Mouse (Mus musculus): Measurements from ENCODE around the gene Olfr419. TPM values are rescaled to one million over a fixed set of nuclear protein-coding genes. Genes with fewer than 3 reads are reported as not detected.

The Olfr419 gene
- not detected in 2 replicates for polyA plus RNA-seq (2015; fragmentation: Nextera tagmentation; extraction: Ambion mirVana)

DNA sequence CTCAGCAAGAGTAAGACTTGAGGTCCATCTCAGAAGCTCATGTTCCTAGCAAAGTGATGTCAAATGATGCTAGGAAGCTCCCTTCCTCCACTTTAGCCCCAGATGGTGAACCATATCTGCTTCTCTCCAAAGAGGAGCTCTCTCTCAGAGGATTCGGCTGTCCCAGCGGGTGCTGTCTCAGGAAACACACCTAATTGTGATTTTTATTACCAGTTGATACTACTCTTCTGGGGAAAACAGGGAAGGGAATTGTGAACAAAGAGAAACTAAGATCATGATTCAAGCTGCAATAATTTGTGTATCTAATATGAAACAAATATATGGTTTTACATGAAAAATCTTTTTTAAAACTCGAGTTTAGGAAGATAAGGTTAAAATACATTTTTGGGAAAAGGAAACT is at the start of gene Olfr419:
Olfr419 (minus strand) TSS at position 101 of the 400 bp plus-strand sequence.
- Histone ChIP-seq H3K36me3 (no peaks in the 10 kb centered on the region), H3K9ac (no peak within 1 kb of the TSS), H3K4me1 (no peaks in the 10 kb centered on the region), H3K27me3 (no peaks in the 10 kb centered on the region), H3K9me3 (replicated peaks) (no peaks in the 10 kb centered on the region), H3K4me3 (replicated peaks) (no peak within 1 kb of the TSS), H3K27ac (no peak within 1 kb of the TSS), H3K4me2 (no peak within 1 kb of the TSS)
- 72% methylated on average over 3 of the region's 3 CpGs for WGBS
- no peak for ATAC-seq (replicated peaks; ENCODE audit: low FRiP score)

DNA sequence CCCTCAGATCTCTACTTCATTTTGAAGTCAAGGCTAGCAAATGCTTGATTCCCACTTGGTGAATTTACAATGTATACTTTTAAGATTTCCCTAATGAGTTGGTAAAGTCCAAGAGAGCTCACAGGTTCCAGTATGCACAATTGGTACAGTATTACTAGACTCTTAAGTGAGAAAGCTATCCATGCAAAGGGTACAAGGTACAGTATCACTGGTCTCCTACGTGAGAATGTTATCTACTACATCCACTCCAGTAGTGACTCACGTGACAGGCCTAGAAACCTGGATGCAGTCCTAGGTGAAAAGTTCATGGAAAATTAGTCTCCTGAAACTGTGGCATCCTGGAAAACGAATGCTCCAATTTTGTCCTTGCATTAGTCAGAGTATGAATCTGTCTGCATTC is 18.8 kb upstream of the Olfr419 start:
- Histone ChIP-seq H3K4me3 (replicated peaks) (no peak overlapping the region), H3K36me3 (no peaks in the 10 kb centered on the region), H3K27ac (no peak overlapping the region), H3K9ac (no peak overlapping the region), H3K4me2 (no peak overlapping the region), H3K27me3 (no peaks in the 10 kb centered on the region), H3K4me1 (no peaks in the 10 kb centered on the region), H3K9me3 (replicated peaks) (no peaks in the 10 kb centered on the region)
- ATAC-seq (replicated peaks; ENCODE audit: low FRiP score), result no peak
- 82% methylated on average over 3 of the region's 3 CpGs for WGBS

DNA sequence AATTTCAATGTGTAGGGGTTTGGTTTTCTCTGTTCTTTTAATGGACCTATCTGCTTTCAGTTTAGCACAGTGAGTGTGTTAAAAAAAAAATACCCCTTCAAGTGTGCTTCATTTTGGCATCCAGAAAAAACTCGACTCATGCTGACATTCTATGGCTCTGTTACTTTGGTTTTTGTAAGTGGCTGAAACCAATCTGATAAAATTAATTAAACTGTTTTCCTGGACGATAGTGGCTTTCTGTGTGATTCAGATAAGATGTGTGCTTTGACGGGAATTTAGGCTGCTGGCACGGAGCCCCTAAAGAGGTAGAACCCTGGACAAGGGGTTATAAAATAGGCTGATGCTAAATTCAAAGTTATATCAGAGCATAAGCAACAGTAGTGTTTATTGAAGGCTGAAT is 17.3 kb upstream of the Olfr419 start:
- Histone ChIP-seq H3K4me2 (no peak overlapping the region), H3K4me1 (no peaks in the 10 kb centered on the region), H3K9ac (no peak overlapping the region), H3K27ac (no peak overlapping the region), H3K9me3 (replicated peaks) (no peaks in the 10 kb centered on the region), H3K4me3 (replicated peaks) (no peak overlapping the region), H3K27me3 (no peaks in the 10 kb centered on the region), H3K36me3 (no peaks in the 10 kb centered on the region)
- 61% methylated on average over 4 of the region's 4 CpGs for WGBS
- ATAC-seq (replicated peaks; ENCODE audit: low FRiP score), result no peak

DNA sequence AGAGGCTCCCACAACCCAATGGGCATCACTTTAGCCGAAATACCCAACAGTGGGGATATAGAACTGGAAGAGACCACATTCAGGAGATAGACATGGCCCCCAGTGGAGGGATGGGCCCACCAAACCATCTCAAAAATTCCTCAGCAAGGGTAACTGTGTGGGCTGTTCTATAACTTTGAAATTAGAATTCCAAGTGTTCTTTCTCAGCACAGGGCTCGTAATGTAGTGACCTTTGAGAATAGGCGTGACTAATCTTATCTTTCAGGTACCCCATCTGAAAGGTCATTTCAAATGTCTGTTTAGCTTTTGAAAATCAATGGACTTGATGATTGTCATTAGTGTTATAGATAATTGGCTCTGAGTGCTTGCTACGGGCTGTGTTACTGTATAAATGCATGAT is 16.0 kb upstream of the Olfr419 start:
- Histone ChIP-seq H3K36me3 (no peaks in the 10 kb centered on the region), H3K9ac (no peak overlapping the region), H3K4me1 (no peaks in the 10 kb centered on the region), H3K27me3 (no peaks in the 10 kb centered on the region), H3K9me3 (replicated peaks) (no peaks in the 10 kb centered on the region), H3K4me2 (no peak overlapping the region), H3K4me3 (replicated peaks) (no peak overlapping the region), H3K27ac (no peak overlapping the region)
- 86% methylated on average over 4 of the region's 4 CpGs for WGBS
- no peak for ATAC-seq (replicated peaks; ENCODE audit: low FRiP score)

DNA sequence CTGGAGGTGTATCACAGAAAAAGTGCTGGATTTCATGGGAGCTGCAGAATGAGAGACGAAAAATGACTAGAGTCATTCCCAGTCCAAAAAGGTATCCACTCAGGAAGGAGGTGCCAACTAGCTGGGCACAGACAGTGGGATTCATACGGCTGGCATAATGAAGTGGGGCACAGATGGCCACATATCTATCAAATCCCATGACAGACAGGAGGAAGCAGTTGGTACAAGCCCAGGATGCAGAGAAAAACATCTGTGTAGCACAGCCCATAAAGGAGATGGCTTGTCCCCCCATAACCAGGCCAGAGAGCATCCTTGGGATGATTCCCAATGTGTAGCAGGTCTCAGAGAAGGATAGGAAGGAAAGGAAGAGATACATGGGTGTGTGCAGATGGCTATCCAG is 1.5 kb downstream of the Olfr419 start:
- Histone ChIP-seq H3K4me1 (no peaks in the 10 kb centered on the region), H3K9me3 (replicated peaks) (no peaks in the 10 kb centered on the region), H3K27ac (no peak overlapping the region), H3K27me3 (no peaks in the 10 kb centered on the region), H3K4me3 (replicated peaks) (no peak overlapping the region), H3K4me2 (no peak overlapping the region), H3K9ac (no peak overlapping the region), H3K36me3 (no peaks in the 10 kb centered on the region)
- no peak for ATAC-seq (replicated peaks; ENCODE audit: low FRiP score)
- WGBS, result 75% methylated on average over 2 of the region's 2 CpGs

DNA sequence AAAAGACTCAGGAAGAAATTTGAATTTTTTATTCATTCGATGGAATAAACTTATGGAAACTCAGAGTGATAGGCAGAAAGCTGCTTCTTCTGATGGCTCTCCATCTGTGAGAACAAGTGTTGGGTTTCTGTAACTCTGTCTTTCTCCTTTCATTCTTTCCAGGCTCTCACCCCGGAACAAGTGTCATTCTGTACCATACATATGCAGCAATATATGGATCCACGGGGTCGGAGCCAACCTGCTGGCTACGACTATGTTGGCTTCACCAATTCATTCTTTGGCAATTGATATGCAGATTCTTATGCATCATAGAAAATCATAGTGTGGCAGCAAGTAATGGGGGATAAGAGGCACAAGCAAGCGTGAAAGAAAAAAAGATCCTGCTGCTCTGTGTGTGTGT is 4.7 kb downstream of the Olfr419 start:
- Histone ChIP-seq H3K4me1 (no peaks in the 10 kb centered on the region), H3K4me3 (replicated peaks) (no peak overlapping the region), H3K27me3 (no peaks in the 10 kb centered on the region), H3K36me3 (no peaks in the 10 kb centered on the region), H3K27ac (no peak overlapping the region), H3K9ac (no peak overlapping the region), H3K9me3 (replicated peaks) (no peaks in the 10 kb centered on the region), H3K4me2 (no peak overlapping the region)
- no peak for ATAC-seq (replicated peaks; ENCODE audit: low FRiP score)
- 90% methylated on average over 6 of the region's 6 CpGs for WGBS

DNA sequence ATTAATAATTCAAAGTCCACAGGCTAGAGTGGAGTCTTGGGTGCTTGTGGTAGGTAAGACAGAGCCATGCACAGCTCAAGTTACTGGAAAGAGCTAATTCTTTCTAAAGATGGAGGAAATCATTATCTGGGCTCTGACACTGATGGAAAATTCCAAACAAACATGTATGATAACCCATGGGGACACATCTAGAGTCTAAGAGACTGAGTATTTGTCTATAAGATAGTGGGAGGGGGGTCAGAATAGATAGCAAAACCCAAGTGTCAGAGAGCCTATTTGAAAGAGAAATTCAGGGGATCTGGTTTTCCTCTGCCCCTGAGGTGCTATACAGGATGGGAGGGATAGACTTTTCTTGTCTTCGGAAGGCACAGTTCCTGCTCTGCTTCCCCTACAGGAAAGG is 5.8 kb downstream of the Olfr419 start:
- Histone ChIP-seq H3K4me1 (no peaks in the 10 kb centered on the region), H3K9ac (no peak overlapping the region), H3K4me2 (no peak overlapping the region), H3K9me3 (replicated peaks) (no peaks in the 10 kb centered on the region), H3K36me3 (no peaks in the 10 kb centered on the region), H3K27ac (no peak overlapping the region), H3K27me3 (no peaks in the 10 kb centered on the region), H3K4me3 (replicated peaks) (no peak overlapping the region)
- WGBS, result 89% methylated on average over 1 of the region's 1 CpGs
- no peak for ATAC-seq (replicated peaks; ENCODE audit: low FRiP score)

DNA sequence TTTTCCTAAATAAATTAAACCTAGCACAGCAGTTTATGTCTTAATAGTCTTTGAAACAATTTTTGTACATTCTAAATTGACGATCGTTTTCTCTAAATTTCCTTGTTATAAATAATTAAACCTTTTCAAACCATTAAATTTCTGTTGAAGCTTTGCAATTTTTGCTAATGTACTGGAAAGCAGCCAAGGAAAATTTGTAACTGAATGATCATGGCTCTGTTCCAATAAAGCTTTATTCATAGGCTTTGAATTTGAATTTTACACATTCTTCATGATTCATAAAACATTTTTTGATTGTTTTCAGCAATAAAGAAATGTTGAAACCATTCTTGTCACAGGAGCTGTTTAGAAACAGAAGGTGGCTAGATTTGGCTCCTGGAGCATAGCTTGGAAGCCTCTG is 7.2 kb downstream of the Olfr419 start:
- 86% methylated on average over 2 of the region's 2 CpGs for whole genome bisulfite sequencing
- no peak overlapping the region for H3K27ac ChIP-seq
- H3K4me2 ChIP-seq, result no peak overlapping the region

DNA sequence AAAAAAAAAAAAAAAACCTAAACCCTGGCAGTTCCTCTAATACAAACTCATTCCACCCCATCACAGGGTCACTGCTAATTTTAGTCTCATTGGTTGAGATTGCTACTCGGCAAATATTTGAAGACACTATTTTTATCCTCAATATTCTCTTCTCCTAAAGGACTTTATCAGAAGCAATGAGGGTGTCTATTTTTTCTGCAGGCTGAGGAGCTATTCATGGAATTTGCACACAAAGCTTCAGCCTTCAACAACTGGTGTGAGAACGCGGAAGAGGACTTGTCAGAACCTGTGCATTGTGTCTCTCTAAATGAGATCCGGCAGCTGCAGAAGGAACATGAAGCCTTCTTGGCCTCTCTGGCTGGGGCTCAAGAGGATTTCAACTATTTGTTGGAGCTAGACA is 11.9 kb downstream of the Olfr419 start:
- ATAC-seq (replicated peaks; ENCODE audit: low FRiP score), result no peak
- no peaks in the 10 kb centered on the region for H3K36me3 ChIP-seq
- WGBS, result 92% methylated on average over 4 of the region's 4 CpGs
- H3K4me2 ChIP-seq, result no peak overlapping the region
- H3K27ac ChIP-seq, result no peak overlapping the region
- H3K4me3 ChIP-seq (replicated peaks), result no peak overlapping the region
- H3K4me1 ChIP-seq, result no peaks in the 10 kb centered on the region
- H3K9me3 ChIP-seq (replicated peaks), result no peaks in the 10 kb centered on the region
- H3K27me3 ChIP-seq, result no peaks in the 10 kb centered on the region
- H3K9ac ChIP-seq, result no peak overlapping the region

More for the DNA sequence above, 7.2 kb downstream of the Olfr419 start:
- Histone ChIP-seq H3K9ac (no peak overlapping the region), H3K36me3 (no peaks in the 10 kb centered on the region), H3K4me3 (replicated peaks) (no peak overlapping the region), H3K27me3 (no peaks in the 10 kb centered on the region), H3K9me3 (replicated peaks) (no peaks in the 10 kb centered on the region), H3K4me1 (no peaks in the 10 kb centered on the region)
- no peak for ATAC-seq (replicated peaks; ENCODE audit: low FRiP score)

DNA sequence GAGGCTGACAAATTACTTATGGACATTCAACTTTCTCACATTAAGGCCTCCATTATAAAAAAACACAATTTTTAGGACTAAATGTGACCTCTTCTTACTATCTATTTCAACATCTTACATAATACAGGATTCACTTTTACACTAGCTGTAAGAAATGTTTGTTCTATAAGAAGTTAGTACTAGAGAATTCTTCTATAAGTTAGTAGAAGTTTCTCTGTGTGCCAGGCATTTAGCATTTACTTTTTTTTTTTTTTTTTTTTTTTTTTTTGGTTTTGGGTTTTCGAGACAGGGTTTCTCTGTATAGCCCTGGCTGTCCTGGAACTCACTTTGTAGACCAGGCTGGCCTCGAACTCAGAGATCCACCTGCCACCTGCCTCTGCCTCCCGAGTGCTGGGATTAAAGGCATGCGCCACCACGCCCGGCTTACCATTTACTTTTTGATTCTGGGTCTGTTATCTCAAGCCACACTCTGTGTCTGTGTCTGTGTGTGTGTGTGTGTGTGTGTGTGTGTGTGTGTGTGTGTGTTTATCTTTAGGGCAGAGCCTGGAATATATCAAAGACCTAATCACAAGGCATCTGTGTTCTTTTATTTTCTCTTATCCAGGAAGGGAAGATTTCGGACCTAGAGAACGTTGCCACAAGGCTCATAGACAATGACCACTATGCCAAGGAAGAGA is 35.2 kb downstream of the Olfr419 start:
- no peaks in the 10 kb centered on the region for H3K27me3 ChIP-seq
- H3K4me3 ChIP-seq (replicated peaks), result no peak overlapping the region
- ATAC-seq (replicated peaks; ENCODE audit: low FRiP score), result no peak
- no peak overlapping the region for H3K9ac ChIP-seq
- no peak overlapping the region for H3K27ac ChIP-seq
- H3K4me1 ChIP-seq, result no peaks in the 10 kb centered on the region
- no peaks in the 10 kb centered on the region for H3K36me3 ChIP-seq
- H3K4me2 ChIP-seq, result no peak overlapping the region
- WGBS, result 83% methylated on average over 8 of the region's 8 CpGs
- H3K9me3 ChIP-seq (replicated peaks), result no peaks in the 10 kb centered on the region

DNA sequence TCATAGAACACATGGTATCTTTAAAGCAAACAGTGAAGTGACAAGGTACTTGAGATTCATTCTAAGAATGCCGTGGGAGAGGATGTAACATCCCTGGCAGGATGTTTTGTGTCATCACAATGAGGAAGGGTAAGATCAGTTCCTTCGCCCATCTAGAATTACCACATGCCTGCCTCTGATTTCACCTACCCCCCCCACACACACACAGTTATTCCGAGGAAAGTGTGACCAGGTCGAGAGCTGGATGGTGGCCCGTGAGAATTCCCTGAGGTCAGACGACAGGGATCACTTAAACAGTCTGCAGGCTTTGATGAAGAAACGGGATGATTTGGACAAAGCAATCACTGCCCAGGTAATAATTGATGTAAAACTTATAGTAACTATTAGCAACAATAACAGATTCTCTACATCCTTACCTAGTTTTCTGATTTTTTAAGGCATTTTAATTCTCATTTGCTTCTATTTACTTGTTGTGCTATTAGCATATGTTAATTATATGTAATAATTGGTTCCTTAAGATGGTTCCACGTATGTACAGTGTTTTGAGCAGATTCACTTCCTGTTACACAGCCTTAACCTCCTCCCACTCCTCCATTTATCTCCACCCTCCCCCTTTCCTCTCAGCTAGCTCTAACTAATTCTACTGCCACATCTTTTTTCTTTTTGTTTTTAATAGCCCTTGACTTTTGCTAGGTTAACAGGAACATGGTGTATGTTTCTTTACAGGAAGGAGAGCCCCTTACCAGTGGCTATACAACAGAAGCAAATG is 36.4 kb downstream of the Olfr419 start:
- Histone ChIP-seq H3K36me3 (no peaks in the 10 kb centered on the region), H3K9ac (no peak overlapping the region), H3K27ac (no peak overlapping the region), H3K27me3 (no peaks in the 10 kb centered on the region), H3K4me2 (no peak overlapping the region), H3K9me3 (replicated peaks) (no peaks in the 10 kb centered on the region), H3K4me3 (replicated peaks) (no peak overlapping the region), H3K4me1 (no peaks in the 10 kb centered on the region)
- peak; percentile 67 for ATAC-seq (replicated peaks; ENCODE audit: low FRiP score)
- WGBS, result 30% methylated on average over 8 of the region's 8 CpGs

DNA sequence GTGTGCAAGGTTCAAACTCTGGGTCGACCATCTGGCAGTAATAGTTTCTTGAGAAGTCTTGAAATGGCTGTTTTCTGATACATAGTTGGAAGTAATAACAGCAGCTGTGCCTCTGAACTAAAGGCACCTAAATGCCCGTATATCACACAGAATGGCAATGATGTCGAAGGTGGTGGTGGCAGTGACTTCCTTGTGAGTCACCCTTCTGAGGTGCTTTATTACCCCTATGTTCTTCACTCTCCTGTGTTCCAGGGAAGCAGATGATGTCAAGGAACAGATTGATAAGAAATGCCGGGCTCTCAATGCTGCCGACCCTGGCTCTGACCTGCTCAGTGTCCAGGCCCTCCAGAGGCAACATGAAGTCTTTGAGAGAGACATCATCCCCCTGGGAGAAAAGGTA is 39.6 kb downstream of the Olfr419 start:
- H3K36me3 ChIP-seq, result no peaks in the 10 kb centered on the region
- no peak for ATAC-seq (replicated peaks; ENCODE audit: low FRiP score)
- WGBS, result 75% methylated on average over 5 of the region's 5 CpGs
- H3K27me3 ChIP-seq, result no peaks in the 10 kb centered on the region
- H3K9me3 ChIP-seq (replicated peaks), result no peaks in the 10 kb centered on the region
- H3K27ac ChIP-seq, result no peak overlapping the region
- no peak overlapping the region for H3K4me3 ChIP-seq (replicated peaks)
- H3K4me2 ChIP-seq, result no peak overlapping the region
- no peak overlapping the region for H3K9ac ChIP-seq
- no peaks in the 10 kb centered on the region for H3K4me1 ChIP-seq

Measured in kidney, embryonic 15.5 days (tissue).